Mouse (Mus musculus) hindbrain, embryonic 13.5 days (tissue): ENCODE results near the gene Pias3. TPM values are rescaled to one million over a fixed set of nuclear protein-coding genes. Genes with fewer than 3 reads are reported as not detected.
"Not testable (repeated sequence)": the region's sequence is repeated elsewhere in the genome, so short reads cannot be mapped to it uniquely, and the experiment has no call there.

Source experiments
- ATAC-seq: fragments of 200-750 bp; cut with Nextera tagmentation; 2 replicates; pipeline ENCODE4 v1.8.0; 2017; ENCODE audit warnings: moderate TSS enrichment; ENCODE audit not compliant: low FRiP score
- H3K27ac ChIP-seq: fragments of 300-500 bp; sonication (generic); 2 replicates; pipeline ENCODE4 v1.5.1; 2015; ENCODE audit warnings: inconsistent platforms, mild to moderate bottlenecking, moderate library complexity
- H3K27me3 ChIP-seq: fragments of 300-500 bp; sonication (generic); 2 replicates; pipeline ENCODE4 v1.6.1; 2015; ENCODE audit warnings: mild to moderate bottlenecking, inconsistent platforms
- H3K36me3 ChIP-seq: fragments of 300-500 bp; sonication (generic); 2 replicates; pipeline ENCODE4 v1.6.1; 2015; ENCODE audit warnings: mild to moderate bottlenecking, inconsistent platforms
- H3K4me1 ChIP-seq: fragments of 300-500 bp; sonication (generic); replicated peaks from 2 replicates; pipeline ENCODE4 v1.6.1; 2015; ENCODE audit warnings: inconsistent platforms
- H3K4me2 ChIP-seq: fragments of 300-500 bp; sonication (generic); 2 replicates; pipeline ENCODE4 v1.6.1; 2015; ENCODE audit warnings: inconsistent platforms, mild to moderate bottlenecking, moderate library complexity
- H3K4me3 ChIP-seq: fragments of 300-500 bp; sonication (generic); 2 replicates; pipeline ENCODE4 v1.5.1; 2015; ENCODE audit warnings: mild to moderate bottlenecking, inconsistent platforms
- H3K9ac ChIP-seq: fragments of 300-500 bp; sonication (generic); 2 replicates; pipeline ENCODE4 v1.6.1; 2015; ENCODE audit warnings: mild to moderate bottlenecking, inconsistent platforms
- H3K9me3 ChIP-seq: fragments of 300-500 bp; sonication (generic); 2 replicates; pipeline ENCODE4 v1.6.1; 2016; ENCODE audit warnings: inconsistent platforms
- WGBS: fragments of 180-500 bp; shearing (Covaris S2); methylation state at CpG from one replicate; pipeline ENCODE4 v1.1.7; 2015; 5-methylcytosine and 5-hydroxymethylcytosine counted together
- polyA plus RNA-seq: library from polyadenylated mRNA; unstranded; fragments of >200 nt; fragmentation: Nextera tagmentation; extraction: Ambion mirVana; gene quantifications from 2 replicates; pipeline ENCODE4 v1.2.1, GENCODE M21; 2015

Gene Pias3
- polyA plus RNA-seq: 33.7 and 33.8 TPM in 2 replicates

DNA sequence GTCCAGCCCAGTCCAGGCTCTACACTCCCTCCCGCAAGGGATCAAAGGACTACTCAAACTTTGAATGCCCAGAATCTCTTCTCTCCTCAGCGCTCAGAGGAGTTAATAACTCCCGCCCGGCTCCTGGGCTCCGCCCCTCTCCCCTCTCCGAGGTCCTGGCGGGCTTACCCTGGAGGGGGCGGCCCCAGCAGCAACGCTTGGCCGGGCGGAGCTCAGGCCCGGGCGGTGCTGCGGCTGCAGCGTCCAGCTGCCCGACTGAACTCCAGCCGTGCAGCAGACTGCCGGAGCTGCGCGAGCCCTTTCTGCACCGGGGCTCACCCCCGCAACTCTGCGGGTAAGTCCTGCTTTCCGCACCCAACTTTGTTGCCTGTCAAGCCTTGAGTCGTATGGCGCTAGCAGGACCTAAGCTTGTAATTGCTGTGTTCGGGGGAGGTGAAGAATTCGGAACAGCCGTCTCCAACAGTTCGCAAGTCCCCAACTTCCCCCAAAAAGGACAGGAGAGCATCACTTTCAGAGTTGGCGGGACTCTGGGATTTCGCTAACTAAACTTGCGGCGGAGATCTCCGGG is at the start of gene Pias3:
TSS of gene Pias3 (plus strand) at position 187 of the 568 bp plus-strand sequence.
- peak; percentile 48 for ATAC-seq
- Histone ChIP-seq H3K4me1 (peaks cover 16% of the 10 kb centered on the region), H3K4me2 (peak within 1 kb of the TSS; percentile 77), H3K9ac (peak within 1 kb of the TSS; percentile 83), H3K27me3 (no peaks in the 10 kb centered on the region), H3K27ac (peak within 1 kb of the TSS; percentile 92), H3K9me3 (no peaks in the 10 kb centered on the region), H3K4me3 (peak within 1 kb of the TSS; percentile 76), H3K36me3 (peaks cover 16% of the 10 kb centered on the region)
- WGBS: under 1% methylated on average over 35 of the region's 35 CpGs

DNA sequence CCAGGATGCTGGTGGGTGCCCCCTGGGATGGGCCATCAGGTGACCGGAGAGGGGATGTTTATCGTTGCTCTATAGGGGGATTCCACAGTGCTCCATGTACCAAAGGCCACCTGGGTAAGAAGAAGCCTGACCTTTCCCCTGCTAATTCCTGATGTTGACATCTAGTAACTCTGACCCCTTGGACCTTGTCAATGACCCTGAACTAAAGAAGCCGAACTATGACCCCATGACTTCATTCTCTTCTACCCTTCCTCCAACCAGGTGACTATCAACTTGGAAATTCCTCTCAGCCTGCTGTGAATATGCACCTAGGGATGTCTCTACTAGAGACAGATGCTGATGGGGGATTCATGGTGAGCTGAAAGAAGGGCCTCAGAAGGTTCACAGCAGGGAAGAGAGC is 48.8 kb upstream of the Pias3 start:
- H3K27me3 ChIP-seq: no peaks in the 10 kb centered on the region
- H3K4me3 ChIP-seq: no peak overlapping the region
- peaks cover 45% of the 10 kb centered on the region for H3K36me3 ChIP-seq
- no peaks in the 10 kb centered on the region for H3K9me3 ChIP-seq
- no peak overlapping the region for H3K4me2 ChIP-seq
- H3K4me1 ChIP-seq: no peaks in the 10 kb centered on the region
- H3K9ac ChIP-seq: no peak overlapping the region
- no peak overlapping the region for H3K27ac ChIP-seq
- ATAC-seq: no peak
- WGBS: 75% methylated on average over 3 of the region's 3 CpGs

DNA sequence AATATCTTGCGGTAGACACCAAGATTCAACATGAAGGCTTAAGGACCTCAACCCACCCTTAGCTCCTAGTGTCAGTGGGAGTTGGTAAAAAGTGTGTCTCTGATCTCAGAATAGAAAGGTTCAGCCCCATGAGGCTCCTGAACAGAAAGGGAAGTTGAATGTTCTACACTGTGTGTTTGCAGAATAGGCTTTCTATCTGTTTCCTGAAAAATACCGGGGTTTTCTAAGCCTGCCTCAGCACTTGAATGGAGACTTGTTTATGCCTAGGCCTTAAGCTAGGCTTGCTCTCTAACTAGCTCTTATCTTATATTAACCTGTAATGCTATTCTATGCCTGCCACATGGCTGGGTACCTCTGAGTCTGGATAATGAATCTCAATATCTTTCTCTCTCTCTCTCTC is 35.3 kb upstream of the Pias3 start:
- H3K4me3 ChIP-seq: no peak overlapping the region
- H3K4me2 ChIP-seq: no peak overlapping the region
- H3K4me1 ChIP-seq: peaks cover 14% of the 10 kb centered on the region
- ATAC-seq: no peak
- WGBS: 88% methylated on average over 2 of the region's 2 CpGs
- H3K9ac ChIP-seq: no peak overlapping the region
- no peaks in the 10 kb centered on the region for H3K9me3 ChIP-seq
- no peaks in the 10 kb centered on the region for H3K27me3 ChIP-seq
- peaks cover 6% of the 10 kb centered on the region; the same call in 1 of the 2 replicates for H3K36me3 ChIP-seq
- H3K27ac ChIP-seq: no peak overlapping the region

DNA sequence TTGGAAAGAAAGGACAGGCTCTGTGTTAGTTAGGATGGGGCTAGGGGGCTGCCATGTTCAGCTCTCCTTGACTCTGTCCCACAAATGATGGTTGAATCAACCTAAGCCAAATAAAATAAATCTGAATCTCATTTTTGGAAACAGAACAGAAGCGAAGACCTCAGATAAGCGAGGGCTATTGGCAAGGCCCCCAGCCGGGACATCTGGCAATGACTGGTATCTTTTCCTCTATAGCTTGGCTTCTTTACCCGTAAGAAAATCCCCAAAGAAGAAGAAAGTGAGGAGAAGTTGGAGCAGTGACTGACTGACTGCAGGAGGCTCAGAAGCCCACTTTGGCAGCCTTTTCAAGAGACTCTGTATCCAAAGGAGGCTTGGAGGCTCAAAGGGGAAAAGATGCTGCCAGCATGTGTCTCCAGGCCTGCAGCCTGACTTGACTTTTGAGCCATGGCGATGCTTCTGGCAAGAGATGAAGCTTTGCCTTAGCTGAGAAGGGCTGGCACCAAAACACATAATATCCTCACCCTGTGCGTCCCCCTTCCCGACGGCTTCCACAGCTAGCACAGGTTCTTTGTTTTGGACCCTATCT is 33.4 kb upstream of the Pias3 start:
- no peaks in the 10 kb centered on the region for H3K27me3 ChIP-seq
- 55% methylated on average over 8 of the region's 8 CpGs for WGBS
- H3K9me3 ChIP-seq: no peaks in the 10 kb centered on the region
- peak overlapping the region; percentile 33 for H3K4me3 ChIP-seq
- peak overlapping the region; percentile 56 for H3K4me2 ChIP-seq
- peak overlapping the region; percentile 23; the same call in 1 of the 2 replicates for H3K27ac ChIP-seq
- no peak for ATAC-seq
- peak overlapping the region; percentile 62; the same call in 1 of the 2 replicates for H3K9ac ChIP-seq
- H3K4me1 ChIP-seq: peaks cover 14% of the 10 kb centered on the region
- no peaks in the 10 kb centered on the region for H3K36me3 ChIP-seq

DNA sequence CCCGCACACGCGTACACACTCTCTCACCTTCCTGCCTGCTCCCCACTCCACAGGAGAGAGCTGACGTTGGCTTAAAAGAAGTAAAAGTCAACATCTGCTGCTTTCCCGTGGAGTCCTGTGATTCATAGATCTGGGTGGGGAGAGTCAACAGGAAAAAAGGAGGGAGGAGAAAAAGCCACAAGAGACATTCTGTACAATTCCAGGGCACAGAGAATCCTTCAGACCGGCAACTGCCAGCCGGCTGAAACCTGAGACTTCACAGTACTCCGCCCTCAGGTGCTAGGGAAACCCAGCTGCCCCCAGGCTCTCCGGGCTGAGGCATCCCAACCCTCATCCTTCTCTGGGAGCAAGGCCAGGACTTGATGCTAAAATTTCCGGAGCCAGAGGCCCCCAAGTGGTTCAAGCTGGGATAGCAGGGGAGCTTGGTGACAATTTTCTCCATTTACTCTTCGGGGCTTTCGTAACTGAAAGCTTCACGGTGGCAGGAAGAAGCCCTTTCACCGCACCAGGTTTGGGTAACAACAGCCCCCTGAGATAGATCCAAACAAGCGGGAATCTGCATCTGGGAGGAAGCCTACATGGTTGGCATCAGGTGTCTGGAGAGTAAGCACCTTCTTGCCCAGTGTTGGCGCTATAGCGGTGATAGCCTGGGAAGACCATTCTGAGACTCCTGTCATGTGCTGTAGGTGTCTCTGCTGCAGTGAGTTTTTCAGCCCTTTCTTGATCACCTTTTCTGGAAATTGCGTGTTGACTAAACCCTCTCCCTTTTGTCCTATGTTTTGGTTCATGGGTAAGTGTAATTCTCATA is 32.5 kb upstream of the Pias3 start:
- Histone ChIP-seq H3K9me3 (no peaks in the 10 kb centered on the region), H3K9ac (peak overlapping the region; percentile 62; the same call in 1 of the 2 replicates), H3K4me3 (peak overlapping the region; percentile 33), H3K4me1 (peaks cover 14% of the 10 kb centered on the region), H3K4me2 (peak overlapping the region; percentile 56), H3K27me3 (no peaks in the 10 kb centered on the region), H3K27ac (peak overlapping the region; percentile 23), H3K36me3 (no peaks in the 10 kb centered on the region)
- ATAC-seq: peak; percentile 86
- WGBS: 6% methylated on average over 18 of the region's 18 CpGs

DNA sequence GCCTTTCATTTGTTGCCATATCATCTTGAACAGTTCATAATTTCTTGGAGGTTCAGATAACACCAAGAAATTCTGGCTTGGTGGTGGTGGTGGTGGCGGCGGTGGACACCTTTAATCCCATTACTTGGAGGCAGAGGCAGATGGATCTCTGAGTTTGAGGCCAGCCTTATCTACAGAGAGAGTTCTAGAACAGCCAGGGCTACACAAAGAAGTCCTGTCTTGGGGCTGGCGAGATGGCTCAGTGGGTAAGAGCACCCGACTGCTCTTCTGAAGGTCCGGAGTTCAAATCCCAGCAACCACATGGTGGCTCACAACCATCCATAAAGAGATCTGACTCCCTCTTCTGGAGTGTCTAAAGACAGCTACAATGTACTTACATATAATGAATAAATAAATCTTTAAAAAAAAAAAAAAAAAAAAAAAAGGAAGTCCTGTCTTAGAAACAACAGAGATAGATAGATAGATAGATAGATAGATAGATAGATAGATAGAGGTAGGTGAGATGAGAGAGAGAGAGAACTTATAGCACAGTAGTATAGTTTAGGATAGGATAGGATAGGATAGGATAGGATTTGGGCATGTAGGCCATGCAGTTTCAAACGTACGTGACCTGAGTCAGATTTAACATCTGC is 30.3 kb upstream of the Pias3 start:
- H3K27ac ChIP-seq, ATAC-seq, H3K9me3 ChIP-seq, H3K9ac ChIP-seq, H3K27me3 ChIP-seq, H3K4me3 ChIP-seq, H3K36me3 ChIP-seq, H3K4me2 ChIP-seq: not testable (repeated sequence)
- WGBS: 87% methylated on average over 7 of the region's 7 CpGs
- H3K4me1 ChIP-seq: peaks cover 16% of the 10 kb centered on the region

DNA sequence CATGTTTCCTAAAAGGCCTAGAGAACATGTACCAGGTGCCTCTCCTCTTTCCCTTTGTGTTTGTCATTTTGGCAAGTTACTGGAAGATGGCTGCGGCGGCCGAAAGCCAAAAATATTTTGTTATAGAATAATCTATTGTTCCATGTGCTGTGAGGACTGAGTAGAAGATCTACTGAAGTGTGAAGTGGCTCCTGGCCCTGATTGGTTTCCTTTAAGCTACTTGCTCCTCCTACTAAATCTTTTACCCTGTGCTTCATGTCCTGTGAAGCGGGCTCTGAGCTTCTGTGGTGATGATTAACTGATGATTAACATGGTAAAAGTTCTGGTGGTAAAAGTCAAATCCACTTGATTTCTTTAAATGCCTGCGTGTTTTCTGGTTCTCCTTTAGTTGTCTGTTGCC is 29.3 kb upstream of the Pias3 start:
- ATAC-seq: no peak
- 94% methylated on average over 5 of the region's 5 CpGs for WGBS
- no peaks in the 10 kb centered on the region for H3K9me3 ChIP-seq

DNA sequence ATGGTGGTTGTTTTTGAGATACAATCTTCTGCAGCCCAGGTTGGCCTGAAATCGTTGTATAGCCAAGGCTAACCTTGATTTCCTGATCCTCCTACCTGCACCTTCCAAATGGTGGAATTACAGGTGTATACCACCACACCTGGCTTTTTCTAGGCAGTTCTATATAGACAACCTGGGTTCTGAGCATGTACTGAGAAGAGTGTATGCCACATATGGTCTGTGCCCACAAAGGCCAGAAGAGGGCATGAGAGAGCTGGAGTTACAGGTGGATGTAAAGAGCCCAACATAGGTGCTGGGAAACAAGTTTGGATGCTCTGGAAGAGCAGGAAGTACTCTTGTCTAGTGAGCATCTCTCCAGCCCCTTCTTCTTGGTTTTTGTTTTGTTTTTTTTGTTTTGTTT is 28.9 kb upstream of the Pias3 start:
- no peak for ATAC-seq
- no peak overlapping the region for H3K27ac ChIP-seq
- no peak overlapping the region for H3K4me2 ChIP-seq
- no peak overlapping the region for H3K9ac ChIP-seq
- peaks cover 17% of the 10 kb centered on the region for H3K27me3 ChIP-seq
- WGBS: 49% methylated on average over 1 of the region's 1 CpGs
- H3K4me3 ChIP-seq: no peak overlapping the region
- H3K4me1 ChIP-seq: peaks cover 16% of the 10 kb centered on the region
- H3K36me3 ChIP-seq: no peaks in the 10 kb centered on the region
- H3K9me3 ChIP-seq: no peaks in the 10 kb centered on the region

More for the DNA sequence above, 29.3 kb upstream of the Pias3 start:
- H3K4me1 ChIP-seq: peaks cover 16% of the 10 kb centered on the region
- no peak overlapping the region for H3K27ac ChIP-seq
- H3K4me2 ChIP-seq: no peak overlapping the region
- peaks cover 17% of the 10 kb centered on the region for H3K27me3 ChIP-seq
- no peak overlapping the region for H3K9ac ChIP-seq
- H3K36me3 ChIP-seq: no peaks in the 10 kb centered on the region
- H3K4me3 ChIP-seq: no peak overlapping the region

DNA sequence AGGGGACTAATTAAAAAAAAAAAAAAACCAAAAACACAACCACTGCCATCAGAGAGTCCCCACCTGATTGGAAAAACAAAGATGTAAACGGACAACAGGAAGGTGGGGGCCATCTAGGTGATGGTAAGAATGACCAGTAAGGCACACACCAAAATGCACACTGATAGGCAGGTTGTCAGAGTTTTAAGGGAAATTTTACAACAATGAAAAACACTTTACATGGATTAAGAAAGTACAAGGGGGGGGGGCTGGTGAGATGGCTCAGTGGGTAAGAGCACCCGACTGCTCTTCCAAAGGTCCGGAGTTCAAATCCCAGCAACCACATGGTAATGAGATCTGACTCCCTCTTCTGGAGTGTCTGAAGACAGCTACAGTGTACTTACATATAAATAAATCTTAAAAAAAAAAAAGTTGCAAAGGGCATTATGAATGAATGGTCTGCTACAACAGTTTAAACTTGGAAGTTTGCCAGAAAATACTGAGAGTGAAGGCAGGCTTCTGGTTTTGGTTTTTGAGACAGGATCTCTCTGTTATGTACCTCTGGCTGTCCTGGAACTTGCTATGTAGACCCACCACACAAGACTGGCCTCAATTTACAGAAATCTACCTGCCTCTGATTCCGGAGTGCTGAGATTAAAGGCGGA is 27.6 kb upstream of the Pias3 start:
- H3K4me2 ChIP-seq: no peak overlapping the region
- H3K4me3 ChIP-seq: no peak overlapping the region
- ATAC-seq: no peak
- H3K27me3 ChIP-seq: peaks cover 20% of the 10 kb centered on the region
- peaks cover 8% of the 10 kb centered on the region for H3K4me1 ChIP-seq
- H3K27ac ChIP-seq: no peak overlapping the region
- H3K36me3 ChIP-seq: no peaks in the 10 kb centered on the region
- no peaks in the 10 kb centered on the region for H3K9me3 ChIP-seq
- 95% methylated on average over 5 of the region's 5 CpGs for WGBS
- H3K9ac ChIP-seq: no peak overlapping the region

DNA sequence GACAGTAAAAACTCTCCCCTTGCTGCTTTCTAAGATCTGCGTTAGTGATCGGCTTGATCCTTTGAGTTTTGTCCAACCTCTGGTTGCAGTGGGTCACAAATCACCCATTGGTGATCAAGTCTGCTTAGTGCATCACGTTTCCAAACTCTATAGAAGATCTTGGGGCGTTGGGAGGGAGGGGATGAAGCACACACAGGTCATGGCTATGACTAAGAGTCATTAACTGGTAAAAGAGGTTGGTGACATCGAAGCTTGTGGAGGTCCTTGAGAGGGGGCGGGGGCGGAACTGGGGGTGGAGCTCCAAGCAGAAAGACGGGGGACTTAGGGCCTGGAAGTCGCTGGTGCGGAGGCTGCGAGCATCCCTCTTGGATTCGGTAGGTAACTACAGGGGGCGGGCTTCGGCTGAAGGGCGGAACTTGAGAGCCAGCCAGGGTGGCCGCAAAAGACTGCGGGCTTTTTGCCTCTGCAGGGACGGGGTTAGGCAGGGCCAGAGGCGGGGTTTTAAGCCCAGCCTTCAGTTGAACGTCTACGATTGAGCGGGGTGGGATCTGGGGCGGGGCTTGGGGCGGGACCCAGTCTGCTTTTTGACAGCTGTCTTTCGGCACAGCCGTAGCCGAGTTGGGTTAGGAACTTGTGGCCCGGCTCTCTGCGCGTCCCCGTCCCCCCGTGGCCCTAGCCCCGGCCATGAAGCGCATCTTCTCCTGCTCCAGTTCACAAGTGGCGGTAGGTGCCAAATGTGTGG is 26.3 kb upstream of the Pias3 start, which contains the start of gene Ankrd35:
TSS of gene Ankrd35 (plus strand) at position 405 of the 742 bp plus-strand sequence.
- 5% methylated on average over 35 of the region's 35 CpGs for WGBS
- Histone ChIP-seq H3K9me3 (no peaks in the 10 kb centered on the region), H3K4me3 (peak within 1 kb of the TSS; percentile 46), H3K4me2 (peak within 1 kb of the TSS; percentile 70), H3K27me3 (peaks cover 20% of the 10 kb centered on the region), H3K27ac (no peak within 1 kb of the TSS), H3K4me1 (peaks cover 2% of the 10 kb centered on the region; the same call in 1 of the 2 replicates), H3K36me3 (no peaks in the 10 kb centered on the region), H3K9ac (peak within 1 kb of the TSS; percentile 59; the same call in 1 of the 2 replicates)
- ATAC-seq: peak; percentile 90

DNA sequence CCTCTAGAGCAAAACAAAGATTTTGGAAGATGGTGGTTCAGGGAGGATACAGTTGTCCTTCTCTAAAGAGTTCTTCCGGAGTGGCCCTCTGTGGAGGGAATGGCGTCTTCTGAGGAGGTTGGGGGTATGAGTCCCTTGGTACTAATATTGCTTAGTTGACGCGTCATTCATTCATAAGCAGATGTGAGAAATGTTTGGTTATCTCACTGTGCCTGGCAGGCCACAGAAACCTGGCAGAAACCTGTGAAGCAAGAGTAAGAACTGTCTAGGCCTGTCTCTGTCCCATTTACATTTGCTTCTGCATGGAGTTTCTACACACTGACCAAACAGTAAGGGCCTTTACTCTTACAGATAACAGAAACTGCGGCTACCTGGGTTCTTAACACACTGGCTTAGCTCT is 24.7 kb upstream of the Pias3 start:
- peaks cover 2% of the 10 kb centered on the region; the same call in 1 of the 2 replicates for H3K4me1 ChIP-seq
- peaks cover 20% of the 10 kb centered on the region for H3K27me3 ChIP-seq
- H3K36me3 ChIP-seq: no peaks in the 10 kb centered on the region
- no peak overlapping the region for H3K9ac ChIP-seq
- ATAC-seq: no peak
- no peaks in the 10 kb centered on the region for H3K9me3 ChIP-seq
- H3K27ac ChIP-seq: no peak overlapping the region
- 96% methylated on average over 5 of the region's 5 CpGs for WGBS
- no peak overlapping the region for H3K4me3 ChIP-seq
- no peak overlapping the region for H3K4me2 ChIP-seq
